Mouse (Mus musculus) ES-E14 (cell line): ENCODE measurements around the gene Sptssb. TPM values are rescaled to one million over a fixed set of nuclear protein-coding genes. Genes with fewer than 3 reads are reported as not detected.

Experiments
- DNase-seq: peaks from one replicate; pipeline ENCODE4 v3.0.0-alpha.2; 2013; ENCODE audit warnings: low read depth, low spot score
- H3K27ac ChIP-seq: 2 replicates; pipeline ENCODE4 v1.5.1; 2012; ENCODE audit warnings: low read depth, mild to moderate bottlenecking, low read length, moderate library complexity, mixed read lengths; ENCODE audit not compliant: poor library complexity, insufficient read depth, severe bottlenecking
- H3K36me3 ChIP-seq: 2 replicates; pipeline ENCODE4 v1.6.1; 2012; ENCODE audit warnings: mild to moderate bottlenecking, low read length, moderate library complexity, mixed read lengths; ENCODE audit not compliant: control insufficient read depth, poor library complexity, insufficient read depth, severe bottlenecking
- H3K4me1 ChIP-seq, 2 experiments: fragments of 150-350 bp in 1 of 2; sonication (generic) in 1 of 2; 2 replicates each; pipeline ENCODE4 v1.6.1; 2012; ENCODE audit warnings: low read length in 2 of 2, mild to moderate bottlenecking in 1 of 2, mixed read lengths in 1 of 2; ENCODE audit not compliant: control insufficient read depth in 2 of 2, insufficient read depth in 2 of 2, poor library complexity in 1 of 2
- H3K4me3 ChIP-seq, 2 experiments: fragments of 150-350 bp in 1 of 2; sonication (generic) in 1 of 2; 2 replicates each; pipeline ENCODE4 v1.5.1; 2012; ENCODE audit warnings: low read length in 2 of 2, low read depth in 1 of 2, mild to moderate bottlenecking in 1 of 2, mixed read lengths in 1 of 2; ENCODE audit not compliant: insufficient read depth in 1 of 2, poor library complexity in 1 of 2, severe bottlenecking in 1 of 2
- H3K9ac ChIP-seq: 2 replicates; pipeline ENCODE4 v1.6.1; 2012; ENCODE audit warnings: low read depth, mild to moderate bottlenecking, low read length, mixed read lengths; ENCODE audit not compliant: poor library complexity, insufficient read depth, severe bottlenecking
- H3K9me3 ChIP-seq: fragments of 150-350 bp; sonication (generic); 2 replicates; pipeline ENCODE4 v1.6.1; 2012; ENCODE audit warnings: low read depth, mild to moderate bottlenecking, low read length; ENCODE audit not compliant: control insufficient read depth, insufficient read depth
- CHD2 ChIP-seq: IDR thresholded peaks from 2 replicates; pipeline ENCODE4 v1.6.1; 2014; ENCODE audit warnings: mild to moderate bottlenecking, low read depth, low read length, inconsistent platforms
- HCFC1 ChIP-seq: IDR thresholded peaks from 2 replicates; pipeline ENCODE4 v1.6.1; 2012; ENCODE audit warnings: low read length, inconsistent platforms, borderline replicate concordance; ENCODE audit not compliant: insufficient read depth
- MAFK ChIP-seq: IDR thresholded peaks from 2 replicates; pipeline ENCODE4 v1.6.1; 2014; ENCODE audit warnings: mild to moderate bottlenecking, low read depth, low read length, inconsistent platforms; ENCODE audit not compliant: insufficient read depth
- ZC3H11A ChIP-seq: IDR thresholded peaks from 2 replicates; pipeline ENCODE4 v1.6.1; 2012; ENCODE audit warnings: low read depth, mild to moderate bottlenecking, inconsistent platforms, low read length, borderline replicate concordance
- ZNF384 ChIP-seq: IDR thresholded peaks from 2 replicates; pipeline ENCODE4 v1.6.1; 2012; ENCODE audit warnings: low read depth, low read length, inconsistent platforms
- in situ Hi-C, 2 experiments: fragments of 600-800 bp; cut with MboI; formaldehyde crosslinking; loops; one replicate each; pipeline ENCODE4 v1.15.1; 2025; ENCODE audit warnings: low sequenced_read_pairs in 2 of 2, inconsistent platforms in 1 of 2; ENCODE audit not compliant: unreplicated experiment in 2 of 2
- total RNA-seq: library from RNA; depleted of rRNA; stranded (reverse); fragments of 300-350 nt; gene quantifications from 2 replicates; pipeline ENCODE4 v1.2.3, GENCODE M21; 2012

Gene Sptssb
- total RNA-seq, 1 experiment = not detected

DNA sequence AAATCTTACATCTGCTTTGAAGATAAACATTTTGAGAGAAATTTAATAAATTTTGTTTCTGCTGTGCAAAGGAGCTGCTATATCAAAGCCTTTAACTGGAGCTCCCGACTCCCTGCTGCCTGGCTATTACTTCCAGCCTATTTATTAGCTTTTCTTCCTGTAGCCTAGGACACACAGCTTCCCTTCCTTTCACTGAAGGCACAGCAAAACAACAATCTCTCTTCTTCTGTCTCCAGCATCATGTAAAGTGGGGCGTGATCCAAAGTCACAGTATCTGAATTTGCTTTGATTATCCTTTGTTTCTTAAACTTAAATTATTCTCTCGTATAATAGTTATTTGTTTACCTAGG lies 39.9 kb downstream of the Sptssb start:
- H3K9me3 ChIP-seq = no peaks in the 10 kb centered on the region
- no peak for TF ChIP-seq HCFC1
- TF ChIP-seq MAFK = no peak
- TF ChIP-seq CHD2 = no peak
- TF ChIP-seq ZC3H11A = no peak
- TF ChIP-seq ZNF384 = no peak
- no peak overlapping the region for H3K9ac ChIP-seq
- DNase-seq = no peak
- in situ Hi-C loops = no loop called here
- H3K4me1 ChIP-seq = no peaks in the 10 kb centered on the region
- no peak overlapping the region for H3K27ac ChIP-seq
- no peaks in the 10 kb centered on the region for H3K36me3 ChIP-seq
- no peak overlapping the region for H3K4me3 ChIP-seq

DNA sequence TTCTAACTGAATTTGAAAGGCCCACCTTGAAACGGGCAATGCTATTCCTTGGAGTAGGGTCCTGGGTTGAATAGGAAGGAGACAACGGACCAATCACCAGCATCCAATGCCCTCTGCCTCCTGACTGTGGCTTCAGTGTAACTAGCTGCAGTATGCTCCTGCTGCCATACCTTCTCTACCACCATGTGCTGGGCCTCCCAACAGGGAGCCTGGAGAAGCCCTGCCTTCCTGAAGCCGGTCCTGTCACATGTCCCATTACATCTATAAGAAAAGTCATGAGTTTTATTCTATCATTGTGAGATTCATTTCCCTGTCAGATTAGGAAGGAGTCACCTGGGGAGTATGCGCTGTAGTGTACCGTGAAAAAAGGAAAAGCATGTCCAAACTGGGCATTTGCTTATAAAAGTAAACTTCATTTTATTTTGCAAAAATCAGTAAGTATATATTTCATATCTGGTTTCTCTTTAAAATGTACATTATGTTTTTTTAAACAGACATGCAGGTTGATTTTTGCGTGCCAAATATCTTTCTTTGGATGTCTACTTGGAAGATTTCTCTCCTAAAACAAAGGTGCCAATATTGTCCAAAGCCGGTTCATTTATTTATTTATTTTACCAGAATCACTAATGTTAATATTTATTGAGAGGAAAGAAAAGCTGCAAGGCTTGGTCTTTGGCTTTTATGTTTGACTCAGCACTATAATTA lies 40.4 kb downstream of the Sptssb start:
- Histone ChIP-seq H3K36me3 (no peaks in the 10 kb centered on the region), H3K4me1 (no peaks in the 10 kb centered on the region), H3K9me3 (no peaks in the 10 kb centered on the region), H3K9ac (no peak overlapping the region), H3K27ac (no peak overlapping the region), H3K4me3 (no peak overlapping the region)
- DNase-seq = no peak
- TF ChIP-seq HCFC1 = no peak
- no peak for TF ChIP-seq ZNF384
- no peak for TF ChIP-seq ZC3H11A
- TF ChIP-seq MAFK = no peak
- no peak for TF ChIP-seq CHD2
- in situ Hi-C loops = no loop called here

DNA sequence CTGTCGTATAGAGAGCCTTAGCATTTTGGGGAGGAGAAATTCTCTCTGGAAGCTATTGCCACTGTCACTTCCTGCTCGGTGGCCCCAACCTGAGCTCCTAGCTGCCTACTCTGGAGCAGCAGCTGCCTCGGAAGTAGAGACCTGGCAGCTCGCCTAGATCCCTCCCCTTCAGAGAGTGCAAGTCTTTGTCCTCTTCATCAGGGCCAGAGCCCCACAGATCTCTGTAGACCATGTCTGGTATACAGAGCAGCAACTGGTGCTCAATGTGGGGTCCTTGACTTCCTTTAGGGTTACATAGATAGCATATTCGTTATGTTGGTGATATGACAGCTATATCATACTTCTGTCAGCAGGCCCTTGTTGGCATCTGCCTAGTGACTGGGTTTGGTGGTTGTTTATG lies 41.3 kb downstream of the Sptssb start:
- Histone ChIP-seq H3K9me3 (no peaks in the 10 kb centered on the region), H3K4me3 (no peak overlapping the region), H3K4me1 (no peaks in the 10 kb centered on the region), H3K9ac (no peak overlapping the region), H3K36me3 (no peaks in the 10 kb centered on the region), H3K27ac (no peak overlapping the region)
- in situ Hi-C loops = no loop called here
- no peak for DNase-seq
- TF ChIP-seq ZNF384 = no peak

DNA sequence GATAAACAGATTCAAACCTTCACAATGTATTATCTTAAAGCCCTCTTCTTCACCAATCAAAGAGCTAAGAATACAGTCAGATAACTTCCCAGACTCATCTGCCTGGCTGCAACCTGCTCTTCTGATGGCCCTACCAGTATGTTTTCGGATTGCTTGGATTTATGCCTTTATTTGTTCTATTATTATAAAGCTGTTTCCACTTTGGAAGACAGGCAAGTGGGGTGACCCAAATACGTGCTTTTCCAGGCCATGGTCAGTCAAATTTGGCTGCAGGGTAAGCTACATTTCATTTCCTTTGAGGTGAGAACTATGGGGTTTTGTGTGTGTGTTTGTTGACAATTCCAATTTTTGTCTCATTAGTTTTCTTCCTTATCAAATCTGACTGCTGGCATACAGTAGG lies 43.2 kb downstream of the Sptssb start:
- no peak overlapping the region for H3K27ac ChIP-seq
- H3K9ac ChIP-seq = no peak overlapping the region
- no peak overlapping the region for H3K4me3 ChIP-seq
- in situ Hi-C loops = no loop called here
- TF ChIP-seq CHD2 (no peak), ZNF384 (no peak), HCFC1 (no peak), MAFK (no peak), ZC3H11A (no peak)
- DNase-seq = no peak
- H3K4me1 ChIP-seq = no peaks in the 10 kb centered on the region
- H3K36me3 ChIP-seq = no peaks in the 10 kb centered on the region
- H3K9me3 ChIP-seq = no peaks in the 10 kb centered on the region
